Mouse (Mus musculus) embryonic stem cell, embryonic (primary cell): ENCODE data around the gene Gm20517.

Source experiments
- CTCF ChIA-PET, 4 experiments: fragments of 300-600 bp in 2 of 4; fragments of 350-600 bp in 2 of 4; sonication (Branson Sonifier 250); formaldehyde crosslinking; loops; one replicate each; lab custom pipeline; 2022; ENCODE audit warnings: inconsistent platforms in 2 of 4; lab: Charles Lee
- POLR2A ChIA-PET, 4 experiments: fragments of 300-600 bp in 2 of 4; fragments of 350-600 bp in 2 of 4; sonication (Branson Sonifier 250); formaldehyde crosslinking; loops; one replicate each; lab custom pipeline; 2022; ENCODE audit warnings: antibody characterized with exemption in 4 of 4, inconsistent platforms in 1 of 4; lab: Charles Lee

Gene Gm20517

DNA sequence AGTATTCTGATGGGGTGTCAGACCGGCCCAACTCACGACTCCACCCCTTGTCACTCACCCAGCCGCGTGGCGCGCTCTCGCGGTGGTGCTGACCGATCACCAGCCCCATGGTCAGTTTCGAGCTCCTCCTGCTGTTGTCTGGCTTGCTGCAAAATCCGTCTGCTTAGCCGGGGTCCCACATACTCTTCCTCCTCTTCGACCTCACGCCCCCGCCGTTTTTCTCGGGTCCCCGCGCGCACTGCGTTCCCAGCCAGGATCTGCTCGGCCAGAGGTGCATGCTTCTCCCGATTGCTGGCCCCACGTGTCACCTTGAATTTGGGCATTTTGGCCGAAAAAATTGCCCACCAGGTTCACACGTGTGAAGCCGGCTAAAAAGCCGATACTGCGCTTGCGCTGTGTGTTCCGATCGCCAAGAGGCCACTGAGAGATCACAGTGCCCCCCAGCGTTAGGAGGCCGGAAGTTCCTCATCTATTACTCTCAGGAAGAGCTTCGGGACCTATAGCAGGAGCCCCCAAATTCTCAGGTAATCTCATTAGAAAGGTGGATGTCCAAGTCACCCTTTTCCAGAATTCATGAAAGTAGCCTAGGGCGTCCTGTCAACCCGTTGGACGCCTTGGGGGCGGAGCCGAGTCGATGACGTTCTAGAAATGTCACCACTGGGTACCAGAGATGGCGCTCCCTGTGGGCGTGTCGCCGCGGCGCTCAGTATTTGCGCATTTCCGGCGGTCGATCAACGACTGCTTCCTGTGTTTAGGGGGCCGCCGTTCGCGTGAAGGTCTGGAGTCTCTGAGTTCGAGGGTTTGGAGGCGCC lies at the start of gene Gm20517, which contains the start of the genes Bysl and Med20:
Gm20517 (plus strand) TSS at position 741 of the 812 bp plus-strand sequence.
Bysl (minus strand) TSS at position 644 of the 812 bp plus-strand sequence.
Med20 (plus strand) TSS at position 734 of the 812 bp plus-strand sequence.
- POLR2A ChIA-PET = interaction anchor here in 3 of 4 experiments (0.6 to 4.6 kb wide), 24 partner anchors 9 to 790 kb away, joined by 3 to 49 read pairs (median 4); partner anchors contain the start of gene Taf8 (in 1 of the 3)
- CTCF ChIA-PET = interaction anchor here (0.5 to 1.9 kb wide), 16 partner anchors 9 to 104 kb away, joined by 3 to 13 read pairs (median 3); no protein-coding TSS in a partner anchor

DNA sequence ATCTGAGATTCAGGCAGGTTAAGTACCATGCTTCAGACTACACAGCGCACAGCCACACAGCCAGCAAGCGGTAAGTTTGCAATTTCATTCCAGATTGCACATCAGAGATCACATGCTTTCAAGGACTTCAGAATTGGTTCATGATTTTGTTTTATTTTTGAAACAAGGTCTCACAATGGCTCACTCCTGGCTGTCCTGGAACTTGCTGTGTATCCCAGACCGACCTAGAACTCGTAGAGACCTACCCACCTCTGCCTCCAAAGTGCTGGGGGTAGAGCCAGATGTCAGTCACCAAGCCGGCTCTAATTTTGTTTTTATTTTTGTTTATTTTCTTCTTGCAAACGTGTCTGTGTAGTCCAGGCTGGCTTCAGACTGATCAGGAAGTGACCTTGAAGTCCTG lies 48.5 kb upstream of the Gm20517 start:
- POLR2A ChIA-PET = interaction anchor here in 1 of 4 experiments (0.6 to 1.4 kb wide), 3 partner anchors 26 to 44 kb away, joined by 3 to 4 read pairs (median 3); no protein-coding TSS in a partner anchor
- CTCF ChIA-PET = no interaction called here

DNA sequence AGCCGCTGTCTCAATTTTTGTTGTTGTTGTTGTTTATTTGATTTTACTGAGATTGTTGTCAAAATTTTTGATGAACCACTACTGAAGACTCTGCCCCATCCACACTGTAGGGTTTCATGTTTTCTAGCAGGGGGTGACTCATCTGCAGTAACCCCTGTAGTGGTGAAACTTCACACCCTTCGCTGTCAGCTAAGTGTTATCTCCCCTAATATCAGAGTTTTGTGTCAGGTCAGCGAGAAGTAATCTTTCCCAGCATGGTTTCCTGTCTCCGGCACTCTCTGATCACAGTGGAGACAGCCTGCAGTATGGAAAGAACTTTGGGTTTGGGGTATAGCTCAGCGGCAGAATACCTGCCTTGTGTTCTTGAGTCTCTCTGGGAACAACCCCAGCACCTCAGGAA lies 46.8 kb upstream of the Gm20517 start:
- ChIA-PET POLR2A (interaction anchor here in 2 of 4 experiments (0.5 to 8.2 kb wide), 16 partner anchors 8 to 169 kb away, joined by 3 to 101 read pairs (median 6); partner anchors contain the start of gene Taf8 (in 1 of the 2)), CTCF (interaction anchor here in 2 of 4 experiments (0.6 to 0.9 kb wide), 4 partner anchors 13 to 1691 kb away, joined by 3 to 5 read pairs (median 3); no protein-coding TSS in a partner anchor)

DNA sequence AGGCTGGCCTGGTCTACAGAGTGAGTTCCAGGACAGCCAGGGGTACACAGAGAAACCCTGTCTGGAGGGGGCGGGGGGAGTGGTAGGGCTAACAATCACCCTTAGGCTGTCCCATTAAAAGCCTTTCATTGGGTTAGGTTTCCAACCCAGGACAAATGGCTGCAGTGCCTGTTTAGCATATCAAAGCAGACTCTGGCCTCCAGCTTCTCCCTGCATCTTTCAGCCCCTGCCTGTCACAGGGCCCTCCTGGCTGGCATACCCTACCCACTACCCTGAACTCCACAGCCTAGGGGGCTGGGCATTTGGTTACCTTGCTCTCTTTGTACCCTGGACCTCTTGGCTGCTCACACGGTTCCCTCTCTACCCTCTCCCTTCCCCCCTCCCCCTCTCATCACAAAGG lies 45.3 kb upstream of the Gm20517 start:
- POLR2A ChIA-PET = interaction anchor here in 3 of 4 experiments (0.5 to 8.2 kb wide), 41 partner anchors 8 to 852 kb away, joined by 3 to 101 read pairs (median 4); partner anchors contain the start of genes Bysl (in 1 of the 3), Ccnd3 (in 1 of the 3), Gm20517 (in 1 of the 3) and Med20 (in 1 of the 3)
- CTCF ChIA-PET = interaction anchor here in 2 of 4 experiments (0.6 to 2.3 kb wide), 4 partner anchors 26 to 427 kb away, joined by 3 to 12 read pairs (median 7); no protein-coding TSS in a partner anchor

DNA sequence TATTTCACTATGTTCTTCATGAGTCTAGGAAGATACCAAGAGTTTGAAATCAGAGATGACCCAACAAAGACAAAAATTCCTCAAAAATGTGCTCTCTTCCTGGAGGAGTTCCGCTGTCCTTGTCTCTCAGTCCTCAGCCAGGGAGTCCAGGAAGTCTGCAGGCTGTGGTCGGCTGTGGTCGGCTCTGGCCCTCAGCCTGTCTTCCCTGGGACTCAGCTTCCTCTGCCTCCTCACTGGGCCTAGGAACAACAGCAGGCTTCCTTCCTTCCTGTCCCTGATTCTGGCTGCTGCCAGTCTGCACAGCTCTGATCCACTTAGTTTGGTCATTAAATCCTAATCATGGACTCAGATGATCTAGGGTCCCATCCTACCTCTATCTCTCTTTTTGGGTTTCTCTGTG lies 44.1 kb upstream of the Gm20517 start:
- POLR2A ChIA-PET = interaction anchor here in 3 of 4 experiments (0.9 to 8.2 kb wide), 14 partner anchors 15 to 65 kb away, joined by 3 to 101 read pairs (median 5); partner anchors contain the start of gene Taf8 (in 1 of the 3)
- CTCF ChIA-PET = interaction anchor here in 3 of 4 experiments (0.6 to 2.3 kb wide), 4 partner anchors 25 to 56 kb away, joined by 3 to 12 read pairs (median 8); no protein-coding TSS in a partner anchor

DNA sequence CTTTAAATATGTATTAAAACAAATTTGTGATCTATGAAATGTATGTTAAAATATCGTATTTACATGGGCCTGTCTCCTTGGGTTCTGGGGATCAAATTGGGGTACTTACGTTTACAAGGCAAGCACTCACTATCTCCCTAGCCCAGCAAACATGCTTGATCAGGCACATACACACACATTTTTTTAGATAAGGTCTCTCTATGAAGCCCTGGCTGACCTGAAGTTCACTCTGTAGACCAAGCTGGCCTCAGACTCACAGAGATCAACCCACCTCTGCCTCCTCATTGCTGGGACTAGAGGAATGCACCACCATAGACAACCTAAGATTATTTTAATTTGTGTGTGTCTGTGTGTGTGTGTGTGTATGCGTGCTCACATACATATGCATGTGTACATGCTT lies 43.0 kb upstream of the Gm20517 start:
- ChIA-PET CTCF (no interaction called here), POLR2A (interaction anchor here in 1 of 4 experiments (8.2 kb wide), 1 partner anchor 57 kb away, joined by 101 read pairs; no protein-coding TSS in a partner anchor)

DNA sequence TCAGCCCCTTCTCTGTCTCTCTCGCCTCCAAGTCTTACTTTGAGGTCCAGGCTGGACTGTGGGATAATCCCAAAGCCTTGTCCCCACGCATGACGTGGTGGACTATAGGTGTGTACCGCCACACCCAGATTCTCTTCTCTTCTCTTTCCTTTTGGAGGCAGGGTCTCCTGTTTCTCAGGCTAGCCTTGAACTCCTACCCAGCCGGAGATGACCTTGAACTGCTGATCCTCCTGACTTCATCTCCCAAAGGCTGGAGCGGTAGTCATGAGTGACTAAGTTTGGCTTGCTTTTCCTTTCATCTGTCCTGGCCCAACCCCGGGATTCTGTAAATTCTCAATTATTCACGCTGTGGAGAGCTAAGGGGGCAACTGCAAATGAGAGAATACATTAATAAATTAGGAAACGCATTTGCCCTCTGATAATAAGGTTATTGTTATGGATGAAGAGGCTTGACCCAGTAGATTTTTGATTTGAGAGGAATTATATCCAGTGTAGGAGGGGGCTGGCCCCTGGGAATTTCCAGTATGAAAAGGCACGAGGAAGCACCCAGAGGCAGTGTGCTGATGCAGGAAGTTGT lies 42.4 kb upstream of the Gm20517 start:
- ChIA-PET CTCF (no interaction called here), POLR2A (interaction anchor here in 3 of 4 experiments (0.6 to 8.2 kb wide), 16 partner anchors 9 to 58 kb away, joined by 3 to 101 read pairs (median 6); no protein-coding TSS in a partner anchor)

DNA sequence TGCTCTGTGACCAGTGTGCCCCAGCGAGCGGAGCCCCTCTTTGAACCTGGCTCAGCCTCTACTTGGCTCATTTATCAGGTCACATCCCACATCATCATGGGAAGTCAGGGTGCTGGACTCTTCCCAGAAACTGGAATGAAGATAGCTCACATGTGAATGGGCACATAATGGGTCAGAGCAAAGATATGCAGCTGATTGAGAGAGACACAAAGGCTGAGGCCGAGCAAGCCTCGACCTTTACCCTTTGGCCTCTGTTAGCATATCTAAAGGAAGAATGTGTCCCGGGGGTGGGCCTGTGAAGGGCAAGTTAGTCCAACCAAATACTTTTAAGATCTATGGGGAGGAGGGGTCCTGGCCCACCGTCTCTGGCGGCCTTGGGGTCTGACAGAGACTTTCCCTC lies 39.8 kb upstream of the Gm20517 start:
- ChIA-PET CTCF (interaction anchor here (0.5 to 2.4 kb wide), 10 partner anchors 24 to 529 kb away, joined by 3 to 8 read pairs (median 3); no protein-coding TSS in a partner anchor), POLR2A (interaction anchor here (0.5 to 8.2 kb wide), 72 partner anchors 9 to 758 kb away, joined by 3 to 101 read pairs (median 5); partner anchors contain the start of genes Ccnd3 (in 3 of the 4), Taf8 (in 3 of the 4), Tbcc (in 1 of the 4) and Tfeb (in 1 of the 4))

DNA sequence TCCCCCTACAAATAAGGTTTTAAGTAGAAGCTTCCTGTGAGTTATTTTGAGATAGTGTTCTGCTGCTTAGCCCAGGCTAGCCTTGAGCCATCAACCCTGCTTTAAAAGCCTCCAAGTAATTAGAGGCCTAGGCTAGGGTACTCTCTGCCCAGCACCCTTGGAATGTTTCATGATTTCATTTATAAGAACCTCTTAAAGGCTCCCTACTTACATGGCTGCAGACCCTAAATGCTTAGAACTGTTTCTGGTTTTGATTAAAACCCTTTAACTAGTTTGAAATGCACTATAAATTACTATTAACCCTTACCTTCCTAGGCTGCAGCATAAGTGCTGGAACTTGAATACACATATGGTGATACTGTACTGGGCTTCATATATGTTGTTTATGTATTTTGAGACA lies 39.0 kb upstream of the Gm20517 start:
- POLR2A ChIA-PET = interaction anchor here (1.0 to 8.2 kb wide), 31 partner anchors 8 to 165 kb away, joined by 3 to 101 read pairs (median 6); partner anchors contain the start of genes Taf8 (in 2 of the 4), Ccnd3 (in 1 of the 4) and Tfeb (in 1 of the 4)
- CTCF ChIA-PET = interaction anchor here in 1 of 4 experiments (2.4 kb wide), 1 partner anchor 61 kb away, joined by 8 read pairs; no protein-coding TSS in a partner anchor

DNA sequence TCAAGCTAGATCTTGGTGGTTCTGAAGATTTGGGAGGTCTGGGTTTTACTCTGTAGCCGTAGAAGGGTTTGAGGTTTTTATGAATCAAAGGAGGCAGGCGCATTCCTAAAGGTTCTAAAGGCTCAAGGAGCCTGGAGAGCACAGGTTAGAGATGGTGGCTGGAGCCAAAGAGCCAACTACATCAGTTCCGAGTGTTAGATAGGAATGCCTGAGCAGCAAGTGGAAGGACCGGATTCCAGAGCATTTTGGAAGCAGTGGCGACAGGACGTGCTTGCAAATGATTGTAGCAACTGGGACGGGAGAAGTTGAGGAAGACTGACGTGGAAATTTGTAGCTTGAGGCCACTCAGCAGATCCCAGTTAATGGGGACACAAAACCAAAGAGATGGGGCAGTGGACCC lies 37.4 kb upstream of the Gm20517 start:
- ChIA-PET CTCF (no interaction called here), POLR2A (interaction anchor here in 3 of 4 experiments (0.7 to 5.0 kb wide), 17 partner anchors 8 to 242 kb away, joined by 3 to 37 read pairs (median 4); no protein-coding TSS in a partner anchor)

DNA sequence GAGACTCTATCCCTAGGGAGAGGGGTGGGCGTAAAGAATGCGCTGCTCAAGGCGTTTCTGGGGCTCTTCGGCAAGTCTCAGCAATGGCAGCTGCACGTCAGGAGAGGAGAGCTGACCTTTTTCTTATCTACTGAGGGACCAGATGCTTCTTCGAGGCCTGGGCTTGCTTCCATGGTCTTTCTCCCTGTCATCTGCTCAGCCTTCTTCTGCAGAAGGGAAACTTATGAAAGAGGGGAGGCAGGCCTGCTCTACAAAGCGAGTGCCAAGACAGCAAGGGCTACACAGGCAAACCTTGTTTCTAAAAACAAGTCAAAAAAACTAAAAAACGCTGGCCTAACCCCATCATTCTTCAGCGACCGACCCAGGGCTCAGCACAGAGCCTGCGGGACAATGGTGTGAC lies 36.6 kb upstream of the Gm20517 start:
- ChIA-PET CTCF (no interaction called here), POLR2A (interaction anchor here in 2 of 4 experiments (0.7 to 3.5 kb wide), 13 partner anchors 9 to 71 kb away, joined by 3 to 10 read pairs (median 4); no protein-coding TSS in a partner anchor)

DNA sequence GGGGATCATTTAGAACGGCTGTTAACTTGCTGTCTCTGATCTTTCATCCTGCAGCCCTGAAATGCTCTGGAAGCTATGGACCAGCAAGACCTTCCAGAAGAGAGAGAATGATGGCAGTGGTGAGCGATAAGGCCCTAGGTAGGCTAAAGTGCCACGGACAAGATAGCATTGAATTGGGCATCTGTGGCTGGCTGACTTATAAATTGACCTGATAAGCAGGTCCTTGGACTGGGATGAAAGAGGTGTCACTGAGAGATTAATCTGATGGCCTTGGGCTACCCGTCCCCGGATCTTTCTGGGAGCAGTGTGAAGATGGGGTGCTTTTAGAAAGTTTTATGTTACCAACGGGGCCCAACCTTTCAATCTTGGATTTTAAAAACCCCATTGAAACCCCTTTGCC lies 32.7 kb upstream of the Gm20517 start:
- ChIA-PET CTCF (interaction anchor here in 2 of 4 experiments (0.6 to 1.0 kb wide), 3 partner anchors 67 to 1449 kb away, joined by 3 to 4 read pairs (median 3); no protein-coding TSS in a partner anchor), POLR2A (interaction anchor here in 2 of 4 experiments (1.0 to 1.3 kb wide), 2 partner anchors 31 to 67 kb away, joined by 4 read pairs; no protein-coding TSS in a partner anchor)

DNA sequence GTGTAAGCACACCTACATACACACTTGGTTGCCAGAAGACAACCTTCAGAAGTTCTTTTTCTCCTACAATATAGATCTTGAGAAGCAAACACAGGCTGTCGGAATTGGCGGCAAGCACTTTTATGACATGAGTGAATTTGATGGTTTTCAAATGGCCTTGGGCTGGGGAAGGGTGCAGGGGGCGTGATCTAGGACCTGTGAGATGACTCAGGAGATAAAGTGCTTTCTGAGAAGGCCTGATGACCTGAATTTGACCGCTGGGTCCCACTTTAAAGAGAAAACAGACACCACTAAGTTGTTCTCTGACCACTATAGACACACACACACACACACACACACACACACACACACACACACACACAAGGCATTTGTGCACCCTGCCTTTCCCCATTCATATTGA lies 30.4 kb upstream of the Gm20517 start:
- CTCF ChIA-PET = interaction anchor here in 1 of 4 experiments (0.6 kb wide), 1 partner anchor 180 kb away, joined by 4 read pairs; no protein-coding TSS in a partner anchor

DNA sequence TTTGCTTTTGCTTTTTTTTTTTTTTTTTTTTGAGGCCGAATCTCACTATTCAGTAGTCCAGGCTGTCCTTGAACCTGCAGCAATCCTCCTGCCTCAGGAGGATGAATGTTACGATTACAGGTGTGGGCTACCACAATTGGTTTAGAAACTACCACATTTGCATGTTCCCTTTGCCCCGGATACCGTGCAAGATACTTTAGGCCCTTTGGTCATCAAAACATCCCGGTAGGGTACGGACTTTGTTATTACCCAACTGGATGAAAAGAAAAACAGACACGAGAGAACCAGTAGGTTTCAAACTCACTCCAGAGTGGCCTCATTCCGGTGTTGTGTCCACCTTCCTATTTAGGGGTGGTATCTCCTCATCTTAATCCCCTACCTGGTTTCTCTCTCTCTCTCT lies 22.9 kb upstream of the Gm20517 start:
- POLR2A ChIA-PET = interaction anchor here in 3 of 4 experiments (0.6 to 2.7 kb wide), 10 partner anchors 10 to 710 kb away, joined by 3 to 9 read pairs (median 4); partner anchors contain the start of gene Taf8 (in 1 of the 3)
- CTCF ChIA-PET = interaction anchor here in 1 of 4 experiments (0.7 kb wide), 1 partner anchor 47 kb away, joined by 3 read pairs; no protein-coding TSS in a partner anchor

More for the DNA sequence above, 30.4 kb upstream of the Gm20517 start:
- POLR2A ChIA-PET = interaction anchor here in 2 of 4 experiments (0.7 to 1.4 kb wide), 4 partner anchors 9 to 60 kb away, joined by 4 to 8 read pairs (median 4); no protein-coding TSS in a partner anchor

DNA sequence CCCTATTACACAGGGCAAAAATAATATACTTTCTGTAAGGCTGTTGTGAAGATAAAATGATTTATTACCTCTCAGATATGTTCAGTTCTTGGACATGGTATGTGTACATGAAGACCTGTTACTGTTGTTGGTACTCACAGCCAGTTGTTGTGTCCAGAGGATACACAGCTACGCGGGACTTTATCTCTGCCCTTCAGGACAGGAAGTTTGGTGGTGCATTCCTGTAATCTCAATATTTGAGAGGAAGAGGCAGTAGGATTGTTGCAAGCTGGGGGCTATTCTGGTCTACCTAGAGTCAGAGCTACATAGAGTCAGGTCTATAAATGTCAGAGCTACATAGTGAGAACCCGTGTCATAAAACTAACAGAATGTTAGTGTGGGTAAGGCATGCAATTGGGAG lies 20.3 kb upstream of the Gm20517 start:
- POLR2A ChIA-PET = interaction anchor here (0.9 to 3.3 kb wide), 14 partner anchors 8 to 88 kb away, joined by 3 to 22 read pairs (median 4); partner anchors contain the start of gene Taf8 (in 1 of the 4)
- CTCF ChIA-PET = interaction anchor here in 2 of 4 experiments (1.3 to 1.4 kb wide), 2 partner anchors 80 kb away, joined by 3 to 4 read pairs; no protein-coding TSS in a partner anchor

DNA sequence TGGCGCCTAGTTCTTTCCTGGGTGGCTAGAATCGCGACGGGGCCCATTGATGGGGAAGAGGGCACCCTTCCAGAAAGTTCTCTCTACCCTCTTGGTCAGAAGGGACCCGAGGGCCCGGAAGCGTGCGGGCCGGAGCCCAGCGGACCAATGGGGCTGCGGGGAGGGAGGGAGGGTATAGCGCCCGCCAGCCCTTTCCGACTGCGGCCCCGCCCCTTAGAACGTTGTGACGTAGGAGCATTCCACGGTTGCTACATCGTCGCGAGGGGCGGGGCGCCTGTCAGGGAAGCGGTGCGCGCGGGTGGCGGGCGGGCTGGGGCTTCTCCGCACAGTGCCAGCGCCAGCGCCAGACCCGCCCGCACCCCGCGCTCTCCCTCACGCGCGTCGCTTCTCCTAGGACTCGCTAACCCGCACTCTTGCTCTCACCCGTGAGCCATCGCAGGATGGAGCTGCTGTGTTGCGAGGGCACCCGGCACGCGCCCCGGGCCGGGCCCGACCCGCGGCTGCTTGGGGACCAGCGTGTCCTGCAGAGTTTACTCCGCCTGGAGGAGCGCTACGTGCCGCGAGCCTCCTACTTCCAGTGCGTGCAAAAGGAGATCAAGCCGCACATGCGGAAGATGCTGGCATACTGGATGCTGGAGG lies 18.1 kb upstream of the Gm20517 start:
- ChIA-PET POLR2A (interaction anchor here in 2 of 4 experiments (0.6 to 1.1 kb wide), 4 partner anchors 9 to 107 kb away, joined by 3 to 5 read pairs (median 4); no protein-coding TSS in a partner anchor), CTCF (no interaction called here)
